Mouse (Mus musculus) left cerebral cortex, adult 11 months (tissue): Measurements from ENCODE around the gene Fam43a.

Source experiments
- DNase-seq: peaks from one replicate; pipeline ENCODE4 v3.0.0; 2022; ENCODE audit warnings: low spot score

Gene Fam43a

GRCm38 (mm10) chr16:30599491-30600268, at the start of gene Fam43a:
Gene Fam43a, plus strand, starts transcription at chr16:30599723.
- peak; percentile 69 for DNase-seq

GRCm38 (mm10) chr16:30549966-30550747, 49.4 kb upstream of the Fam43a start:
- DNase-seq, result peak; percentile 53

GRCm38 (mm10) chr16:30550748-30551192, 48.8 kb upstream of the Fam43a start, which contains the start of gene Tmem44:
Gene Tmem44, minus strand, starts transcription at chr16:30550842.
- DNase-seq, result no peak

GRCm38 (mm10) chr16:30552621-30553338, 46.7 kb upstream of the Fam43a start:
- DNase-seq, result peak; percentile 53

- DNase-seq, result no peak
Observed at GRCm38 (mm10) chr16:30554109-30554508, 45.4 kb upstream of the Fam43a start.

GRCm38 (mm10) chr16:30559312-30559992, 40.1 kb upstream of the Fam43a start:
- no peak for DNase-seq

GRCm38 (mm10) chr16:30560601-30561000, 38.9 kb upstream of the Fam43a start:
- DNase-seq, result no peak

GRCm38 (mm10) chr16:30565631-30566030, 33.9 kb upstream of the Fam43a start:
- DNase-seq, result no peak

GRCm38 (mm10) chr16:30570173-30570572, 29.4 kb upstream of the Fam43a start:
- DNase-seq, result no peak

- DNase-seq, result no peak
Observed at GRCm38 (mm10) chr16:30571378-30571777, 28.1 kb upstream of the Fam43a start.

GRCm38 (mm10) chr16:30572239-30572638, 27.3 kb upstream of the Fam43a start:
- no peak for DNase-seq

GRCm38 (mm10) chr16:30575815-30576214, 23.7 kb upstream of the Fam43a start:
- no peak for DNase-seq

GRCm38 (mm10) chr16:30576392-30576791, 23.1 kb upstream of the Fam43a start:
- no peak for DNase-seq

- no peak for DNase-seq
Observed at GRCm38 (mm10) chr16:30580765-30581164, 18.8 kb upstream of the Fam43a start.

GRCm38 (mm10) chr16:30586935-30587493, 12.5 kb upstream of the Fam43a start:
- no peak for DNase-seq

- peak; percentile 85 for DNase-seq
Observed at GRCm38 (mm10) chr16:30587494-30588327, 11.8 kb upstream of the Fam43a start, which contains the start of gene Lsg1. Gene Lsg1, minus strand, starts transcription at chr16:30587592.

- no peak for DNase-seq
Observed at GRCm38 (mm10) chr16:30590264-30591209, 9.0 kb upstream of the Fam43a start.

- no peak for DNase-seq
Observed at GRCm38 (mm10) chr16:30591990-30592389, 7.5 kb upstream of the Fam43a start.

- no peak for DNase-seq
Observed at GRCm38 (mm10) chr16:30595356-30595755, 4.2 kb upstream of the Fam43a start.
